Mouse (Mus musculus) limb, embryonic 13.5 days (tissue): ENCODE data around the gene Impg1. TPM values are rescaled to one million over a fixed set of nuclear protein-coding genes. Genes with fewer than 3 reads are reported as not detected.
"Not testable (repeated sequence)": the region's sequence is repeated elsewhere in the genome, so short reads cannot be mapped to it uniquely, and the experiment has no call there.

Experiments
- ATAC-seq: fragments of 200-750 bp; cut with Nextera tagmentation; 2 replicates; pipeline ENCODE4 v1.8.0; 2017; ENCODE audit warnings: low read depth, moderate number of reproducible peaks, moderate TSS enrichment; ENCODE audit not compliant: low FRiP score
- H3K27ac ChIP-seq: fragments of 300-500 bp; sonication (generic); 2 replicates; pipeline ENCODE4 v1.5.1; 2015; ENCODE audit warnings: inconsistent platforms, mild to moderate bottlenecking, moderate library complexity
- H3K27me3 ChIP-seq: fragments of 300-500 bp; sonication (generic); 2 replicates; pipeline ENCODE4 v1.6.1; 2015; ENCODE audit warnings: mild to moderate bottlenecking, inconsistent platforms
- H3K36me3 ChIP-seq: fragments of 300-500 bp; sonication (generic); 2 replicates; pipeline ENCODE4 v1.6.1; 2015; ENCODE audit warnings: inconsistent platforms, mild to moderate bottlenecking, moderate library complexity
- H3K4me1 ChIP-seq: fragments of 300-500 bp; sonication (generic); 2 replicates; pipeline ENCODE4 v1.6.1; 2015; ENCODE audit warnings: inconsistent platforms
- H3K4me2 ChIP-seq: fragments of 300-500 bp; sonication (generic); replicated peaks from 2 replicates; pipeline ENCODE4 v1.6.1; 2015; ENCODE audit warnings: inconsistent platforms, mild to moderate bottlenecking, moderate library complexity
- H3K4me3 ChIP-seq: fragments of 300-500 bp; sonication (generic); 2 replicates; pipeline ENCODE4 v1.5.1; 2015; ENCODE audit warnings: moderate library complexity, mild to moderate bottlenecking, inconsistent platforms
- H3K9ac ChIP-seq: fragments of 300-500 bp; sonication (generic); 2 replicates; pipeline ENCODE4 v1.6.1; 2015; ENCODE audit warnings: mild to moderate bottlenecking, inconsistent platforms
- H3K9me3 ChIP-seq: fragments of 300-500 bp; sonication (generic); 2 replicates; pipeline ENCODE4 v1.6.1; 2016; ENCODE audit warnings: inconsistent platforms
- WGBS: fragments of 180-500 bp; shearing (Covaris S2); methylation state at CpG from one replicate; pipeline ENCODE4 v1.1.7; 2015; 5-methylcytosine and 5-hydroxymethylcytosine counted together
- polyA plus RNA-seq: library from polyadenylated mRNA; unstranded; fragments of >200 nt; fragmentation: Nextera tagmentation; extraction: Ambion mirVana; gene quantifications from 2 replicates; pipeline ENCODE4 v1.2.1, GENCODE M21; 2015

Impg1 gene
- polyA plus RNA-seq, 1 experiment from 2014 or later: not detected

GRCm38 (mm10) chr9:80340927-80341326, 124.4 kb downstream of the Impg1 start:
- Histone ChIP-seq H3K4me1 (no peaks in the 10 kb centered on the region), H3K9ac (no peak overlapping the region), H3K4me2 (no peak overlapping the region), H3K9me3 (no peaks in the 10 kb centered on the region), H3K27ac (no peak overlapping the region), H3K4me3 (no peak overlapping the region), H3K36me3 (no peaks in the 10 kb centered on the region), H3K27me3 (no peaks in the 10 kb centered on the region)
- 24% methylated on average over 1 of the region's 1 CpGs for WGBS
- ATAC-seq: no peak

- H3K4me2 ChIP-seq: no peak overlapping the region
- H3K27me3 ChIP-seq: no peaks in the 10 kb centered on the region
- no peak overlapping the region for H3K9ac ChIP-seq
- no peaks in the 10 kb centered on the region for H3K36me3 ChIP-seq
- H3K4me3 ChIP-seq: no peak overlapping the region
- WGBS: 86% methylated on average over 6 of the region's 6 CpGs
- H3K4me1 ChIP-seq: peaks cover 9% of the 10 kb centered on the region
- ATAC-seq: no peak
- H3K27ac ChIP-seq: no peak overlapping the region
- H3K9me3 ChIP-seq: no peaks in the 10 kb centered on the region
These were observed 127.3 kb downstream of the Impg1 start for GRCm38 (mm10) chr9:80338026-80338425.

GRCm38 (mm10) chr9:80335660-80336357, 129.5 kb downstream of the Impg1 start:
- Histone ChIP-seq H3K27ac (no peak overlapping the region), H3K9ac (no peak overlapping the region), H3K4me2 (no peak overlapping the region), H3K9me3 (no peaks in the 10 kb centered on the region), H3K36me3 (no peaks in the 10 kb centered on the region), H3K4me3 (no peak overlapping the region), H3K4me1 (peaks cover 9% of the 10 kb centered on the region), H3K27me3 (no peaks in the 10 kb centered on the region)
- no peak for ATAC-seq
- 68% methylated on average over 13 of the region's 13 CpGs for WGBS

- H3K4me1 ChIP-seq: peaks cover 9% of the 10 kb centered on the region
- H3K9me3 ChIP-seq: no peaks in the 10 kb centered on the region
- no peak overlapping the region for H3K27ac ChIP-seq
- H3K36me3 ChIP-seq: no peaks in the 10 kb centered on the region
- peak overlapping the region; percentile 24 for H3K4me2 ChIP-seq
- no peak for ATAC-seq
- WGBS: 58% methylated on average over 14 of the region's 14 CpGs
- H3K9ac ChIP-seq: no peak overlapping the region
- no peak overlapping the region for H3K4me3 ChIP-seq
- H3K27me3 ChIP-seq: 0 out of 2 replicates have a peak, but pooled peaks cover 2% of the 10 kb centered on the region
These were observed 131.2 kb downstream of the Impg1 start for GRCm38 (mm10) chr9:80333998-80334605.

- 33% methylated on average over 8 of the region's 8 CpGs for WGBS
- H3K9me3 ChIP-seq: no peaks in the 10 kb centered on the region
- peak; percentile 20; the same call in 1 of the 2 replicates for ATAC-seq
- H3K4me1 ChIP-seq: peaks cover 9% of the 10 kb centered on the region
- no peak overlapping the region for H3K27ac ChIP-seq
- no peak overlapping the region for H3K4me3 ChIP-seq
- H3K4me2 ChIP-seq: peak overlapping the region; percentile 24
- no peaks in the 10 kb centered on the region for H3K36me3 ChIP-seq
- no peak overlapping the region for H3K9ac ChIP-seq
- 0 out of 2 replicates have a peak, but pooled peaks cover 2% of the 10 kb centered on the region for H3K27me3 ChIP-seq
These were observed 131.8 kb downstream of the Impg1 start for GRCm38 (mm10) chr9:80333466-80333865.

GRCm38 (mm10) chr9:80332153-80332552, 133.1 kb downstream of the Impg1 start:
- H3K9ac ChIP-seq: no peak overlapping the region
- no peaks in the 10 kb centered on the region for H3K36me3 ChIP-seq
- WGBS: 19% methylated on average over 14 of the region's 14 CpGs
- 0 out of 2 replicates have a peak, but pooled peaks cover 2% of the 10 kb centered on the region for H3K27me3 ChIP-seq
- H3K4me2 ChIP-seq: peak overlapping the region; percentile 62
- H3K4me3 ChIP-seq: peak overlapping the region; percentile 21; the same call in 1 of the 2 replicates
- H3K9me3 ChIP-seq: no peaks in the 10 kb centered on the region
- H3K27ac ChIP-seq: no peak overlapping the region
- peak; percentile 85; the same call in 1 of the 2 replicates for ATAC-seq
- H3K4me1 ChIP-seq: peaks cover 9% of the 10 kb centered on the region

- H3K36me3 ChIP-seq, H3K9me3 ChIP-seq, H3K4me2 ChIP-seq, H3K9ac ChIP-seq, H3K4me1 ChIP-seq, H3K4me3 ChIP-seq, H3K27ac ChIP-seq, ATAC-seq, H3K27me3 ChIP-seq: not testable (repeated sequence)
- 89% methylated on average over 2 of the region's 2 CpGs for WGBS
These were observed 144.0 kb downstream of the Impg1 start for GRCm38 (mm10) chr9:80321051-80321887.

- no peak for ATAC-seq
These were observed 147.3 kb downstream of the Impg1 start for GRCm38 (mm10) chr9:80318027-80318426.

GRCm38 (mm10) chr9:80315922-80316321, 149.4 kb downstream of the Impg1 start:
- ATAC-seq: no peak
- Histone ChIP-seq H3K27ac (no peak overlapping the region), H3K4me2 (no peak overlapping the region), H3K9me3 (no peaks in the 10 kb centered on the region), H3K36me3 (no peaks in the 10 kb centered on the region), H3K4me1 (no peaks in the 10 kb centered on the region), H3K9ac (no peak overlapping the region), H3K4me3 (no peak overlapping the region), H3K27me3 (no peaks in the 10 kb centered on the region)
- WGBS: 91% methylated on average over 6 of the region's 6 CpGs

More at GRCm38 (mm10) chr9:80318027-80318426, 147.3 kb downstream of the Impg1 start:
- Histone ChIP-seq H3K4me1 (no peaks in the 10 kb centered on the region), H3K4me2 (no peak overlapping the region), H3K9ac (no peak overlapping the region), H3K36me3 (no peaks in the 10 kb centered on the region), H3K27me3 (no peaks in the 10 kb centered on the region), H3K27ac (no peak overlapping the region), H3K9me3 (no peaks in the 10 kb centered on the region), H3K4me3 (no peak overlapping the region)
- 85% methylated on average over 6 of the region's 6 CpGs for WGBS

GRCm38 (mm10) chr9:80313610-80314009, 151.7 kb downstream of the Impg1 start:
- ATAC-seq: no peak

GRCm38 (mm10) chr9:80307629-80308028, 157.7 kb downstream of the Impg1 start:
- Histone ChIP-seq H3K27me3 (no peaks in the 10 kb centered on the region), H3K36me3 (no peaks in the 10 kb centered on the region), H3K9me3 (no peaks in the 10 kb centered on the region), H3K4me3 (no peak overlapping the region), H3K27ac (no peak overlapping the region), H3K4me1 (no peaks in the 10 kb centered on the region), H3K4me2 (no peak overlapping the region), H3K9ac (no peak overlapping the region)
- ATAC-seq: no peak
- WGBS: 84% methylated on average over 13 of the region's 13 CpGs

More at GRCm38 (mm10) chr9:80313610-80314009, 151.7 kb downstream of the Impg1 start:
- H3K9me3 ChIP-seq: no peaks in the 10 kb centered on the region
- no peaks in the 10 kb centered on the region for H3K36me3 ChIP-seq
- WGBS: 69% methylated on average over 5 of the region's 5 CpGs
- no peak overlapping the region for H3K27ac ChIP-seq
- no peak overlapping the region for H3K4me2 ChIP-seq
- no peak overlapping the region for H3K4me3 ChIP-seq
- H3K27me3 ChIP-seq: no peaks in the 10 kb centered on the region
- H3K9ac ChIP-seq: no peak overlapping the region
- no peaks in the 10 kb centered on the region for H3K4me1 ChIP-seq

GRCm38 (mm10) chr9:80306853-80307252, 158.4 kb downstream of the Impg1 start:
- H3K27me3 ChIP-seq: no peaks in the 10 kb centered on the region
- WGBS: 55% methylated on average over 11 of the region's 11 CpGs
- H3K9me3 ChIP-seq: no peaks in the 10 kb centered on the region
- no peaks in the 10 kb centered on the region for H3K36me3 ChIP-seq
- H3K27ac ChIP-seq: no peak overlapping the region
- H3K9ac ChIP-seq: no peak overlapping the region
- no peaks in the 10 kb centered on the region for H3K4me1 ChIP-seq
- no peak for ATAC-seq
- no peak overlapping the region for H3K4me2 ChIP-seq
- H3K4me3 ChIP-seq: no peak overlapping the region
